Mouse (Mus musculus): ENCODE data around the gene Klk1b4. TPM values are rescaled to one million over a fixed set of nuclear protein-coding genes. Genes with fewer than 3 reads are reported as not detected.
"Not testable (repeated sequence)": the region's sequence is repeated elsewhere in the genome, so short reads cannot be mapped to it uniquely, and the experiment has no call there.

Klk1b4 gene
- polyA plus RNA-seq, 1 experiment = 0.53 TPM

DNA sequence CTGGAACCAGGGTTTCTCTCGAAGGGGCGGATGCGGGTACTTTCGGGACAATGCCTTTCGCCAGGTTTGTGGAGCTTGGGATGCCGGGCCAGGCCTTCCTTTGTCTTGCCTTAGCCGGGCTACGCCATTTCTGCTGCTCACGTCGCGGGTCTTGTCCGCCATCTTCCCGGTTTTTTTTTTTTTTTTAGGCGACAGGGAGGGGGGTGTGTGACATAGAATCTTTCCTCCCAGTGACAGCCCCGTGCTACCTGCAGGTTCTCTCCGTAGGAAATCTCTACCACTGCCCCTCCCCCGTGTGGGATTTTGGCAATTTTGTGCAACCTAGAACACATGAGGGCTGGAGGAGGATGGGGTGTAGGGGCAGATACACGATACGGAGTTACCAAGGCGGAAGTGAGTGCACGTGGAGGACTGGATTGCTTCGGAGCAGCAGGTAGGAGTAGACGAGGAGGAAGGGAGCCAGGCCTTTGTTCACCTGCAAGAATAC is 39.8 kb downstream of the Klk1b4 start:
- Histone ChIP-seq H3K4me1 (ENCODE audit: control insufficient read depth, insufficient read depth, low read length) (peaks cover 8% of the 10 kb centered on the region; the same call in 1 of the 2 replicates), H3K27me3 (replicated peaks; ENCODE audit: control insufficient read depth, insufficient read depth, low read length) (no peaks in the 10 kb centered on the region), H3K4me3 (ENCODE audit: insufficient read depth, low read depth, low read length) (peak overlapping the region; percentile 96), H3K36me3 (ENCODE audit: control insufficient read depth, insufficient read depth, low read length) (no peaks in the 10 kb centered on the region), H3K27ac (ENCODE audit: insufficient read depth, low read depth, low read length) (peak overlapping the region; percentile 84)
- TF ChIP-seq POLR2A (IDR thresholded peaks at IDR 0.05; ENCODE audit: low read depth, low read length) (no peak), CTCF (conservative IDR thresholded peaks at IDR 0.05; ENCODE audit: insufficient read depth, insufficient read length, low read depth, low read length) (no peak)
- DNase-seq = no peak
- WGBS = under 1% methylated on average over 23 of the region's 23 CpGs

DNA sequence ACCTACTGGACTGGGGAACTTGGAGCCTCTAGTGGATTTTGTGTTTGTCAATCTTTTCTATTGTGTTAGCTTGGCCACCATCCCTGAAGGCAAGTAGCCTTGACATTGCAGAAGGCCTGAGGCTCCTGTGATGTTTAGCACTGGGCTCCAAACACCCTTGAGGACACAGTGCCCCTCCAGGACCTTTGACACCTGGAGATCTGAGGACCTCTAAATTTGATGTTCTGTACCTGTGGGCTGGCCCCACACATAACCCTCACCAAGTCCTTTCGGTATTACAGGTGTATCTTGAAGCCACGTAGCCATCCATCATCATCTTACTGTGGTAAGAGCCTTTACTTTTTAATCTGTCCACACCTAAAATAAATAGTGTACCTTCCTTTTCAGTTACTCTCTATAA is 40.7 kb downstream of the Klk1b4 start:
- H3K27me3 ChIP-seq (replicated peaks; ENCODE audit: control insufficient read depth, insufficient read depth, low read length) = no peaks in the 10 kb centered on the region
- H3K4me1 ChIP-seq (ENCODE audit: control insufficient read depth, insufficient read depth, low read length) = peaks cover 8% of the 10 kb centered on the region; the same call in 1 of the 2 replicates
- WGBS = 91% methylated on average over 2 of the region's 2 CpGs
- H3K4me3 ChIP-seq (ENCODE audit: insufficient read depth, low read depth, low read length) = no peak overlapping the region
- no peak for TF ChIP-seq CTCF (conservative IDR thresholded peaks at IDR 0.05; ENCODE audit: insufficient read depth, insufficient read length, low read depth, low read length)
- TF ChIP-seq POLR2A (IDR thresholded peaks at IDR 0.05; ENCODE audit: low read depth, low read length) = no peak
- H3K36me3 ChIP-seq (ENCODE audit: control insufficient read depth, insufficient read depth, low read length) = no peaks in the 10 kb centered on the region
- DNase-seq = no peak
- H3K27ac ChIP-seq (ENCODE audit: insufficient read depth, low read depth, low read length) = no peak overlapping the region

DNA sequence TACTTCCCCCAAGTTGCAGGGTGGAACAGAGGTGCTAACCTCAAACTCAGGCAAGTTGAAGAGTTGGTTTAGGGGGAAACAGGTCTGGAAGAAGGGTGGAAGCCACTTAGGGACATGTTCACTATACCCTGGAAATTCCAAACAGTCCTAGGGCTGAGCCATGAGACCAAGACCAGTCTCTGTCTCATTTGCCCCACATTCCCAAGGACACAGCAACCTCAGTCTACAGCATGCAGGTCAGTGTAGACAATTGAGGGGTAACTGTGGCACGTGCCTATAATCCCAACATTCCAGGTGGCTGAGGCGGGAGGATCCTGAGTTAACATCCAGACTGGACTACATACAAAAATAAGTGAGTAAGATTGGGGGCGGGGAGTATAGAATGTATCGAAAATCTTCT is 42.0 kb downstream of the Klk1b4 start:
- Histone ChIP-seq H3K36me3 (ENCODE audit: control insufficient read depth, insufficient read depth, low read length) (no peaks in the 10 kb centered on the region), H3K4me1 (ENCODE audit: control insufficient read depth, insufficient read depth, low read length) (peaks cover 8% of the 10 kb centered on the region; the same call in 1 of the 2 replicates), H3K27ac (ENCODE audit: insufficient read depth, low read depth, low read length) (no peak overlapping the region), H3K27me3 (replicated peaks; ENCODE audit: control insufficient read depth, insufficient read depth, low read length) (no peaks in the 10 kb centered on the region), H3K4me3 (ENCODE audit: insufficient read depth, low read depth, low read length) (no peak overlapping the region)
- TF ChIP-seq POLR2A (IDR thresholded peaks at IDR 0.05; ENCODE audit: low read depth, low read length) (no peak), CTCF (conservative IDR thresholded peaks at IDR 0.05; ENCODE audit: insufficient read depth, insufficient read length, low read depth, low read length) (no peak)
- DNase-seq = no peak
- WGBS = 90% methylated on average over 4 of the region's 4 CpGs

DNA sequence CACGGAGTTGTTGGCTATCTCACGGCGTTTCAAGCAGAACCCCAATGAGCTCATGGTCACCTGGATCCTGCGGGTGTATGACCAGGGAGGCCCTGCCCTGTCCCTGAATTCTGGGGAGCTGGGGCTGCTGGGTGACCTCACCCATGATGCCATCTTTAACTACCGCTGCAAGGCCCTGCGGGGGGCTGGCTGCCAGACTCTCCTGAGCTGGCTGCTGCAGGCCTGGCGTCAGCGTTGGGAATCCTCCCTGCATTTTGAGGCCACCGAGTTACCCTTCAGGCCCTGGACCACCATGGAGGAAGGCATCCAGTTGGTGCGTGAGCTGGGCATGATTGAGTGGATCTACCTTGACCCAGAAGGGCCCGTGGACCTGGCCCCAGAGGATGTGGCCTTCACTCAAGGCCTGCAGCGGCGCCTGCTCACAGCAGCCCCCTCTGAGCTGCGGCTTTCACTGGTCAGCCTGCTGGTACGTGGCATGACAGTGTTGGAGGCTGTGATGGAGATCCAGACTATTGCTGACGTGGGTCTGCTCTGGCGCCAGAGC is 43.6 kb downstream of the Klk1b4 start:
- not testable (repeated sequence) for H3K27ac ChIP-seq (ENCODE audit: insufficient read depth, low read depth, low read length); H3K4me1 ChIP-seq (ENCODE audit: control insufficient read depth, insufficient read depth, low read length); H3K4me3 ChIP-seq (ENCODE audit: insufficient read depth, low read depth, low read length); H3K27me3 ChIP-seq (replicated peaks; ENCODE audit: control insufficient read depth, insufficient read depth, low read length); H3K36me3 ChIP-seq (ENCODE audit: control insufficient read depth, insufficient read depth, low read length); DNase-seq
- 89% methylated on average over 17 of the region's 17 CpGs for WGBS

DNA sequence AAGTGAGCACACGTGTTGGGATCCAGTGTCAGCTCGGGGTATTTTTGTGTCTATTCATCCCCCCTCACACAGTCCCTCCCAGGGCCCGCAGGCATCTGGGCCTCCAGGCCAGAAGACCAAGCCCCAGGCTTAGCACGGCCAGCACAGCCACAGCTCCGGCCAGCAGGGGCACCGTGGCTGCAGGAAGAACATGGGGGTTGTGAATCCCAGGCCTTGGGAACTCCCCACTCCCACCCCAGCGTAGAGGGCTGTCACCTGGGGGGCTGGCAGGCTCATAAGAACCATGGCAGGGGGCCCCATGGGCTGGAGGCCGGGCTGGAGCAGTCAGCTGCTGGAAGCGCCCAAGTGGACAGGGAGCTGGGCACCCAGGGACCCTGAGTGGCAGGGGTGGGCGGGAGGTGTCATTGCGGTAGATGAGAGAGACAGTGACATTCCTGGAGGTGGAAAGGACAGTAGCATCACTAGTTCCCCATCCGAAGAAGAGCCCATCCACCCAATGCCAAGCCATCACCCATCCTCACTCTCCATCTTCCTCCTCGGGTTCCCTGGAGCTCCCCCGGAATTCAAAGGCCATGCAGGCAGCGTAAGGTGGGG is 45.9 kb downstream of the Klk1b4 start:
- H3K27me3 ChIP-seq (replicated peaks; ENCODE audit: control insufficient read depth, insufficient read depth, low read length) = no peaks in the 10 kb centered on the region
- no peaks in the 10 kb centered on the region for H3K4me1 ChIP-seq (ENCODE audit: control insufficient read depth, insufficient read depth, low read length)
- no peaks in the 10 kb centered on the region for H3K36me3 ChIP-seq (ENCODE audit: control insufficient read depth, insufficient read depth, low read length)
- TF ChIP-seq CTCF (conservative IDR thresholded peaks at IDR 0.05; ENCODE audit: insufficient read depth, insufficient read length, low read depth, low read length) = no peak
- no peak for TF ChIP-seq POLR2A (IDR thresholded peaks at IDR 0.05; ENCODE audit: low read depth, low read length)
- WGBS = 68% methylated on average over 15 of the region's 15 CpGs
- no peak overlapping the region for H3K4me3 ChIP-seq (ENCODE audit: insufficient read depth, low read depth, low read length)
- DNase-seq = no peak
- H3K27ac ChIP-seq (ENCODE audit: insufficient read depth, low read depth, low read length) = no peak overlapping the region

DNA sequence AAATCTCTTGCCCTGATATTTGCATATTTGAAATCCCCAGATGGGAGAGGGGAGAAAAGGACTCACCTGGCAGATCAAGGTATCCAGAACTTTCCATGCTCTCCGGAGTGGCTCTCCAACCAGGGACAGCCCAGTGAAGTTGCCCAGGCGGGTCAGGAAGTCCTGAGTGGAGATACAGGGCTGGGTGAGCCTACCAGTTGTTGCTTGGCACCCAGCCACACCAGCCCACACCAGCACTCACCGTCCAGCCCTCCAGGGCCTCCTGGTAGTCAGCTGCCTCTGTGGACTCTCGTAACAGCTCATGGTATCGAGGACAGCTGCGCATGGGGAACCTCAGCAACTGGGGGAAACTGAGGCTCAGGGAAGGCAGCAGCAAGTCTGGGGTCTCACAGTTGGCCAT is 47.7 kb downstream of the Klk1b4 start:
- 60% methylated on average over 6 of the region's 6 CpGs for WGBS
- Histone ChIP-seq H3K27ac (ENCODE audit: insufficient read depth, low read depth, low read length) (no peak overlapping the region), H3K27me3 (replicated peaks; ENCODE audit: control insufficient read depth, insufficient read depth, low read length) (no peaks in the 10 kb centered on the region), H3K4me1 (ENCODE audit: control insufficient read depth, insufficient read depth, low read length) (no peaks in the 10 kb centered on the region), H3K36me3 (ENCODE audit: control insufficient read depth, insufficient read depth, low read length) (no peaks in the 10 kb centered on the region), H3K4me3 (ENCODE audit: insufficient read depth, low read depth, low read length) (no peak overlapping the region)
- TF ChIP-seq POLR2A (IDR thresholded peaks at IDR 0.05; ENCODE audit: low read depth, low read length) (no peak), CTCF (conservative IDR thresholded peaks at IDR 0.05; ENCODE audit: insufficient read depth, insufficient read length, low read depth, low read length) (no peak)
- no peak for DNase-seq

DNA sequence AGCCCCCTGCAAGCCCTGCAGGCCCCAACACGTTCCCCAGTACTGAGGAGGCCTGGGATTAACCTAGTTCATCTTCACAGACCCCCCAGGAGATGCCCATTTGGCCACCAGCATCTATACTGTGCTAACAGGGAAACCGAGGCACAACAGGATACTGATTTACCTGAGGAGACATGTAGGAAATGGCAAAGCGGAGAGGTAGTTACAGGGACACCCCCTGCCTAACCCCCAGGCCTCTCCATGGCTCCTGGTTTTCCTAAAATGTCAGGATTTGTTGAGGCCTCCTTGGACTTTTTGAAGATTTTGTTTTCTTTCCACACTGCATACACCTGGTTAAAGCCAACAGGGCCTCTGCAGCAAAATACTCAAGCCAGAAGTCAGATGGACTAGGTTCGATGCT is 50.0 kb downstream of the Klk1b4 start, which contains the start of gene Acp4:
Acp4 (minus strand) TSS at position 101 of the 400 bp plus-strand sequence.
- DNase-seq = no peak
- H3K4me1 ChIP-seq (ENCODE audit: control insufficient read depth, insufficient read depth, low read length) = no peaks in the 10 kb centered on the region
- H3K27ac ChIP-seq (ENCODE audit: insufficient read depth, low read depth, low read length) = no peak within 1 kb of the TSS
- no peaks in the 10 kb centered on the region for H3K36me3 ChIP-seq (ENCODE audit: control insufficient read depth, insufficient read depth, low read length)
- no peaks in the 10 kb centered on the region for H3K27me3 ChIP-seq (replicated peaks; ENCODE audit: control insufficient read depth, insufficient read depth, low read length)
- TF ChIP-seq POLR2A (IDR thresholded peaks at IDR 0.05; ENCODE audit: low read depth, low read length) (no peak), CTCF (conservative IDR thresholded peaks at IDR 0.05; ENCODE audit: insufficient read depth, insufficient read length, low read depth, low read length) (no peak)
- H3K4me3 ChIP-seq (ENCODE audit: insufficient read depth, low read depth, low read length) = no peak within 1 kb of the TSS
- 77% methylated on average over 4 of the region's 4 CpGs for WGBS

Measured in kidney, adult 2 months (tissue).